Mouse (Mus musculus) CD4-positive helper T cell, adult 2 months (primary cell): ENCODE measurements around the gene Samsn1.
A peak's percentile ranks its signal among the peaks of the same experiment; 100 is the strongest.
"Not testable (repeated sequence)": the region's sequence is repeated elsewhere in the genome, so short reads cannot be mapped to it uniquely, and the experiment has no call there.

Experiments used
- DNase-seq: peaks from one replicate; pipeline ENCODE4 v3.0.0-alpha.2; 2012; ENCODE audit warnings: low read depth, missing footprints, low spot score

Gene Samsn1

DNA sequence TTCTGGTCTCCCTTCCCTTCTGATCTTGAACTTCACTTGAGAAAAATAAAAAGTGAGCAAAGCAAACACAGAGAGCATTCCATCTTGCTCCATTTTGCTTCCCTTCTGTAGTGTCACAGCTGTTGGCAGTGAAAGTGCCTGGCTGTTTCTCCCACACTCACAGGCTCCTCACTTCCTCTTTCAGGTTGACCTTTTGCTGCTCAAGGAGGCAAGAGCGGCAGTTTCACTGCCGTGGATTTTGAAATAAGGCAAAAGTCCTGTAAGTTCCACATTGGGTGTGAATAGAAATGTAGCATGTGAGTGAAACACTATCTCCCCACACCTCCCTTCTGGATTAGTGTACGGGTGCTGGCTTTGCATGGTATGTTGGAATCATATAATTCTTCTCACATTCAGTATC is 144.9 kb downstream of the Samsn1 start:
- no peak for DNase-seq

DNA sequence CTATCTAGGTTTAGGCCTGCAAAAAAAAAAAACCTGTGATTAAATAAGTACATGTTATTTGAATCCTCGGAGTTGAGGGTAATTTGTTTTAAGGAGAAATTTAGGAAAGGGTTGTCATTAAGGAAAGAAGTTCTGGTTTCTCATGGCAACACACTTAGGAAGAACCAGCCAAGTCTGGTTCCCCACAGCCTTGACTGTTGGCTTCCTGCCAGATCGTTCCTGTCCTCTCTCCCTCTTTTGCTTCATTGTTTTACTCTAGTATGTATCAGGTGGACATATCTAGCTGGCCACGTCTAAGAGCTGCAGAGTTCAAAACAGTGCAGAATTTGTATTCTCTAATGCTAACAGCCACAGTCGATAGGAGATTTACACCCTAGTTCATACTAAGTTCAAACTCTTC is 146.2 kb downstream of the Samsn1 start:
- no peak for DNase-seq

DNA sequence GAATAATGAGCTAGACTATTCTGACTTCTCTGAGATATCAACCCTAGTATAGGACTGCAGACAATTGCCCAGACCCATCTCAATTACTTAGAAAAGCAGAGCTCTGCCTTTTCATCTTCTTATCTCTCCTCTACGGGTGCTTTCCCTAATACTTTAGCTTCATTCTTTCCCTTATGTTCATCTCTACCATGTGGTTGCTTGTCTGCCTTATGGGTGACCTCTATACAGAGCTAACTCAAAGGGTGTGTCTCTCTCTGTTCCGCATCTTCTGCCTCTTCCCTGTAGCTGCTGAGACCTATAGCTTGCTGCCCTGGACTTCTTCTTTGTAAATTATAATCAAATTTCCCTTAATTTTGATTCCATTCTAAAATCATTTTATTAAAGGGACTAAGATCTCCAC is 147.6 kb downstream of the Samsn1 start:
- no peak for DNase-seq

DNA sequence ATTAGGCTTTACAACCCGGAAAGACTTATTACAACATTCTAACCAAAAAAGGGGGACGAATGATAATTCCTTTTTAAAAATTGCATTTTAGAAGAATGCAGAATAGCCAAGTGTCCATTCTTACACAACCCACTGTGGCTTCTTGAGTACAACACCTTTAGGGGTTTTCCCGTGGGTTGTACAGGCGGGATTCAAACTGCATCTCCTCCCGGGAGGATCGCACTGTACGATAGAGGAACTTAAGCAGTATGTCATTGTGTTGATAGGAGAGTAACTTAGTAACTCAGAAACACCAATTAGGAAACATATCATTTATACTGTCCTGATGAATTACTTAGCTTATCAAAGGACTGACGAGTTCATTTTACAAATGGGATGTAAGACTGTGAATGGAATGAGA is 149.8 kb downstream of the Samsn1 start:
- DNase-seq, result no peak

DNA sequence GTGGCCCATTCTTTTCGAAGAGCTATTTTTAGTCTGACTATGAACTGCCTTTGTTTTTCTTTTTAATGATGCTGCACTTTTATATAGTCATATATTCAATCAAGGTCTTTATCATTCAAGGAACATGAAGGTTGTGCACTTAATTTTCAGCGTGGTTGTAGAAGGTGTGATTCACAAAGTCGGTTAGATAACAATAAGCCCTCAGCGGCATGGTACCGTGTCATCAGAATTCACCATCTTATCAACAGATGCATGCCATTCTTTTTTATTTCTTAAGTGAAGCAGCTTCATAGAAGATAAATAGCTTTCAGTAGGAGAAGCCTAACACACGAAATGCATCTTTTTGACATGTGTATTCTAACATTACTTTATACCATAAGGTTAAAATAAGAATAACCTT is 154.7 kb downstream of the Samsn1 start:
- no peak for DNase-seq

DNA sequence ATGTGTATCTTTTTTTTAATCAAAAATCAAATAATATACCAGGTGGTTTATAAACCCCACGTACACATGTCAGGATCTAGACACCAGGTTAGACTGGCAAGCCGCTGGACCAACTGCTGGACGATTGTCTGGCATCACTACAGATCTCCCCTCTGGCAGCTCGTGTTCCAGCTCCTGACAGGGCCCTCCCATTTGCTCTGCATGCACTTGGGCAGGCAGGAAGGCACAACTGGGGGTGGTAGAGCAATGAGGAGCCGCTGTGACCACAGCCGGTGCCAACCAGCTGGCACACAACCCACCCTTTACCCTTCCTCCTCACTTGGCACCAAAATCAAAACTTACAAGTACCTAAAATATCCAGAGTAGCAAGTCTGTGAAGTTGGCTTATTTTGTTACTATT is 156.6 kb downstream of the Samsn1 start:
- DNase-seq, result no peak

DNA sequence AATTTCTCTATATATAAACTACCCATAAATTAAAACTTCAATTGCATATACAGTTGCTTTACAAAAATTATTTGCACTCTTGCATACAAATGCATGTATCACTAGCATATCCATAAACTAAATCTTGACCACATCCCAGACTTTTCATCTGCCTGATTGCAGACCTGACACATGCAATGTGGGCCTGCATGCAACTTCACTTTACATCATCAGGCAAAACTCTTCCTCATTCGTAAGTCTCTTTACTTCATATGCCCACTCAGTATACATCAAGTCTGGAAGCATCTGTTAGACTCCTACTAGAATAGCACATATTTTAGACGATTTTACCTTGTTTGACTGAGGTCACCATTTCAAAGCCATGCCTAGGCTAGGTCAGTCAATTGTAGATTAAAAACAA is 157.4 kb downstream of the Samsn1 start:
- no peak for DNase-seq

DNA sequence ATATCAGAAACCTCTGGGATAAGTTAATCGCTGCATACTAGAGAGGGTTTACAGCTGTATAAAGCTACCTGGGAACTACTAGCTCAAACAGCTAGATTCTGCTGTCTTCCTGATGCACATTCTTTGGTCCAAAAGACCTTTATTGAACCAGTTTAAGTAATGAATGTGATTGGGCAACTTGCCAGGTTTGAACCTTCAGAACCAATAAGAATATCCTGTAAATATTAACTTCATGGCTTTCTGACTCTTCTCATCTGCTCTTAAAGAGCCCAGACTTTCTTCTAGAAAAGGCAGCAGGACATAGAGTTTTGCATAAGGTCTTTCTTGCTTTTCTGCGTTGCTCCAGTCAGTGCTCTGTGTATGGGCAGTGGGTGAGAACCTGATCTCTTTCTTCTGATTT is 165.7 kb downstream of the Samsn1 start:
- no peak for DNase-seq

DNA sequence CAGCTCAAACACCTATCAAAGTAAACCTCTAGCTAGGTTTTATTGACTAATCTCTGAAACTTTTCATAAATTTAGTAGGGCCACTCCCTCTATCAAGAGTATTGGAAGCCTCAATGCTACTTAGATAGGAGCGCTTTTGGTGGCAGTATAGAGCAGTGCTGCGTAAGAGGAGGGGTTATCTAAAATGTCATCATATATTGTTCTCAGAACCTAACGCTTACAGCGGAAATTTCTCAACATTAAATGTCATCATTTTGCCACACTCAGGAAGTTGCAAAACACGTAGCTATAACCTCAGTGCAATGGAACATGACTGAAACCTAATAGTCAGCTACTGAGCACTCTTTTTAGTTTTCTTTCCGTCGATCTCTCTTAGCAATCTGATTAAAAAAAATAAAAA is 166.7 kb downstream of the Samsn1 start:
- DNase-seq, result peak; percentile 86

DNA sequence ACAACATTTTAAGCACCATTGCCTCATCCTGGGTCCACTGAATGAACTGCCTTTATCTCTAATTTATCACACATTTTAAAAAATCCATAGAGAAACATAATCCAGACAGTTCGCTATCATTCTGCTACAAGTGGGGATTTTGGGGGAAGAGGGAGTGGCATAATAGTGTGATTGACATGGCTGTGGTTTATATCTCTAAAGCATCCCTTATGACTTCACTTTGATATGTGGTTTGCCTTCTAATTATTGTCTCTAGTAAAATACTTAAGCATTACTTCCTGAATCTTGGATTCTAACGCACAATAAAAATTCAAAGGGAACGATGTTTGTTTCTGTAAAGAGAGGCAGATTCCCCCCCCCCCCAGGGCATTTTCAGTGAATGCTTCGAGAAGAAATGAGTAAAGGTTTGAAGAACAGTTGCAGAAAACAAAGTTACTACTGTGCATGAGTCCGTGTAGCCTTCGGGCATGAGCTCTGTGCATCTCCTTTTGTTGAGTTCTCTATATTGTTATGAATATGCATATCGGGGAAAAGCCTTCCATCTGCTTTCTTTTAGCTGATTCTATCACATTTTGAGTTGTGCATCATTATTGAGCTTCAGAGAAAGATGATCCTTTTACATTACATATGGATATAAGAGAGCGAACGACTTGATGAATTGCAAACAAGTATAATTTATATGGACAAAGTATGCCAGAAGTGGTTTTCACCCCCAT is 168.4 kb downstream of the Samsn1 start:
- DNase-seq, result no peak

DNA sequence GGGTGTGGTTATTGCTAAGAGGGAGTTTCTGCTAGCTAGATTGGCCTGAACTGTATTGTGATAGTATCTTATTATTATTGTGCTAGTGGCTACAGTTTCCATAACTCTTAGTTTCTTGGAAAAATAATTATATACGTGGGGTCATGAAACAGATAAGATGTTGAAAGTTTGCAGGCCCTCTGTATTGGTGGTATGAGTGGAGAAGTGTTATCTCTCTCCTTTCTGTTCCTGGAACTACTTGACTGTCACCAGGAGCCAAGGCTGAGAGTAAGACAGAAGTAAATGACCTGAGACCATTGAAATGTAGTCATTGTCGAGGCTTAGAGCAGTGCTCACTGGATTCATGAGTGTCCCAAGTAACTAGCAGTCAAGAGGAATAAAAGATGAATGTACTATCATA is 169.6 kb downstream of the Samsn1 start:
- no peak for DNase-seq

DNA sequence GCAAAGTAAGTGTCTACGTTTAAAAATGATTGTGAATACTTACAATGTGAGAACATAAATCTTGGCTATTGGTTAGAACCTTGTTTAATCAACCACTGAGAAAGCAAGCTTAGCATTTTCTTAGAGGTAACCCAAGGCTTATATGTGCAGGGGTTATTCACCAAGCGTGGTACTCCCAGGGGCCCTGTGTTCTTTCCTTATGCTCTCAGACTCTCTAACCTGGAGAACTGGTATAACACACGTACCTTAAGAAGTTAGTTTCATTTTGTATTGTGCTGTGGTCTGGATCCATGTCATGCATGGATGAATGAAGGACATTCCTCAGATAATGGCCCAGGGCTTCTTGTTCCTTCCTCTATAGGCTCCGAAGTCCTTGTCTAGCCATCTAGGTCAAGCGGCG is 173.0 kb downstream of the Samsn1 start:
- no peak for DNase-seq

DNA sequence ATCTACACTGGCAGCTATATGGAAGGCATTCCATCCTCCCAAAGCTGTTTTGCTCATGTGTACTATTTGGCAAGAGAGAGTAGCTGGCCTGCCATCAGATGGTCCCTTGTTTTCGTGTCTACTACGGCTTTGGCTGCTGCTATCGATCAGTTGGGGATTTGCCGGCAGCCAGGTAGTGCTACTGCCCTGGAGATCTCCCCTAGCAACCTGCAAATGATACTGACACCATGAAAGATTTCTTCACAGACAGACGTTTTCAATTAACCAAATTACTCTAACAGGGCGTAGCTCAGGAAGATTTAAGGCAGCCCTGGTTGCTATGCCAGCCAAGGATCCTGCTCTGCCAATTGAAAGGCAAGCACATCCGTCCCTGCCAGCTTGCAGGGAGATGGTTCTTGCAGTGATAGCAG is 178.4 kb downstream of the Samsn1 start:
- DNase-seq, result no peak

DNA sequence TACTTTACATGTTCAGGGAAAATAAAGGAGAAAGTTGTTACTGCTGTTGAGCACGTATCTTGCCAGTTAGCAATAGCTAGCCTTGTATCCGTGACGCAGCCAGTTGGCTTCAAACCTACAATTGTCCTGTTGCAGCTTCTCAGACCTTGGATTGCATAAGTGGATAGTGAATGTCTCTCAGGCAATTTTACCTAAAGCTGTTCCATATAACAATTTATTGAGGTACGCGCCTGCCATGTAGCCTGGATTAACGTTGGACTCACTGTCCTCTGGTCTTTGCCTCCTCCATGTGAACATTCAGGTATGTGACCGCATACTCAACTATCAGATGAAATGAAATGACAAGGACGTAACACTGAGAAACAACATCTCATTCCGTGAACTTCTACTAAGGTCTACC is 179.1 kb downstream of the Samsn1 start:
- no peak for DNase-seq

DNA sequence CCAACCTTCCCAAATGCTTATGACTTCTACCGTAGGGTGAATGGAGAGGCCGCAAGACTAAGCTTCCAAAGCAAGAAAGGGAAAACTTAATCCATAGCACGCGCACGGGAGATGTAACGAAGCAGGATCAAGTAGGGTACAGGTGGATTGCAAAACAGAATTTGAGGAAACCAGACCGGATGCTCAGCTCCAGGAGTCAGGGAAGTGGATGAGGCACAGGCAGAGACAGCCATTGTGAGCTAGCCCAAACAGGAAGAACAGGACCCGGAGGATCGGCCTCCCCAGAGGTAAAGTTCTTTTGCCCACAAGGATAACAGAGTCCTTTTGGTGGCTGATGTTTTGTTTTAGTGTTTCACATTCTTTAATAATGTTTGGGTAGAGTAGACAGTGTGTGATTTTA is 179.5 kb downstream of the Samsn1 start:
- no peak for DNase-seq

DNA sequence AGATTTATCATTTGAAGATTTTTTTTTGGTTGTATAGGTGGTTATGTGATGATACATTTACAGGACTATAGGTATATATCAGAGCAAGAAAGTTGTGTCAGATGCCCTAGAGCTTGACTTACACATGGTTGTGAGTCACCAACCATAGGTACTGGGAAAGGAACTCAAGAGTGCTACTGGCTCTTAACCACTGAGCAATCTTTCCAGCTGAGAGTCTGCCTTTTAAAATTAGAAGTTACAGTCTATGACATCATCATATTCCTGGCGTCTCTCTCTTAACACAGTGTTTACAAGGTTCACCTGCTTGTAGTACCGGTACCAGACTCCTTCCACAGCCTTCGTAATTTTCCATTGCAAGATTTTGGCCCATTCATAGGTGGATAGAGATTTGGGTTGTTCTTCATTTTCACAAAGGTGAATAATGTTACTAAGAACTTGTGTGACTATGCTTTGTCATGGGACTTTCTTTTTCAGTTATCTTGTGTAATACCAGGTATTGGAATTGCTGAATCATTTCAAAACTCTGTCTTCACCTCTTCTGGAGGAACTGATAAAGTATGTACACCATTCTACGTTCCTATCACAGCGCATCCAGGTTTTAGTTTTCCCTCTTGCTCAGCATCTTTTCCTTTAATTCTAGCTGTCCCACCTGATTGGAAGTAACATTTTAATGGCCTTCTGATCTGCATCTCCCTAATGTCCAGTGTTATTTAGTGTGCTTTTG is 184.2 kb downstream of the Samsn1 start:
- no peak for DNase-seq

DNA sequence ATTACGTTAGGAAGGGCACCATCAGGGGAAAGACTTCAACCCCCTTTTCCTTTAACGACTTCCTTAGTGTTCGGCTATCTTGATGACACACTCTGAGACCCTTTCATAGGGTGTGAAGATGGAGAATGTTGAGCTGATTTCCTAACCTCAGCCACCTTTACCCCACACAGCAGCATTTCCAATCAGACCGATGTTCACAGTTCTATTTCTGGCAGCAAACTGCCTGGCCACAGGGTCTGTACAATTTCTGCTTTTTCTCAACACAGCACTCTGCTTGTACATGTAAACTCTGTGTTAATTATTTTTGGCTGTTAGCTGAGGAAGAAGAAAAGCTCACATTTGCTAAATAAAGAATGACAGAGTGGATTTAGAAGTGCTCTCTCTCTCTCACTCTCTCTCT is 190.7 kb downstream of the Samsn1 start:
- no peak for DNase-seq

DNA sequence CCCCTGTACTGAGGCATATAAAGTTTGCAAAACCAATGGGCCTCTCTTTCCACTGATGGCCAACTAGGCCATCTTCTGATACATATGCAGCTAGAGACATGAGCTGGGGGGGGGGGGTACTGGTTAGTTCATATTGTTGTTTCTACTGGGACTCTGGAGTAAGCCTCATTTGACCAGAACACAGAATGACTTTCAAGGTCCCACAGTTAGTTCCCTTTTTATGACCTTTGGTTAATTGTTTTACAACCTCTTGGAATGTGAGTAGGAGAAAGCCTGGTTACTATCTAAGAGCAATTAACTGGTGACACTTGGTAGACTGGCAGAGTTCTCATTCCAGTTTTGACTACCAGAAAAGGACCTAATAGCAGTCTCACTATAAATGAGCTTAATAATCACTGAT is 195.1 kb downstream of the Samsn1 start:
- not testable (repeated sequence) for DNase-seq

DNA sequence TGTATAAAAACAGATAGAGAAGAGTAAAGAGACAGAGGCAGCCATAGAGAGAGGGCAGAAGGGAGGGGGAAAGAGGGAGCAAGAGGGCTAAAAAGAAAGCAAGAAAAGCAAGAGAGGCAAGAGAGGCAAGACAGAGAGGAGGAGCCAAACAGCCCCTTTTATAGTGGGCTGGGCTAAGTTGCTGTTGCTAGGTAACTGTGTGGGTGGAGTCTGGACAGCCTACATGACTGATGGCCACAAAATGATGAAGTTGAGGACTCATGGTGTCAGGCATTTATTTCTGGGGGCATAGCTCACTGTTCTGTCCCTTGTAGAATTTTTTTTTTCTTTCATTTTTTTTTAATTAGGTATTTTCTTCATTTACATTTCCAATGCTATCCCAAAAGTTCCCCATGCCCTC is 195.6 kb downstream of the Samsn1 start:
- peak; percentile 13 for DNase-seq

DNA sequence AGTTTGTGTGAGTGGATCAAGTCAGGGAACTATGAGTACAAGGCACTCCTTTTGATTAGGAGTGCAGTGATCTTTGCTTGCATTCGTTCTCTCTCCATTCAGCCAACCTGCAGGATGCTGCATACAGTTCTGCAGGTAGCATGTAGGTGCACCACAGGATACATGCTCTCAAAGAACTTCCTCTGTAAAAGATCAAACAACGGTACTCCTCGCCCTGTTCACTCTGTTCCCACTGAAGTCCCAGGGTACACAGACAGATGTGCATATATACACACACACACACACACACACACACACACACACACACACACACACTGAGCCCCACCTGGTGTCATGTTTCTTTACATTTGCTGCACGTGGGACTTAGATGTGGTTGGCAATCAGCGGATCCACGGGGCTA is 198.9 kb downstream of the Samsn1 start:
- peak; percentile 32 for DNase-seq

DNA sequence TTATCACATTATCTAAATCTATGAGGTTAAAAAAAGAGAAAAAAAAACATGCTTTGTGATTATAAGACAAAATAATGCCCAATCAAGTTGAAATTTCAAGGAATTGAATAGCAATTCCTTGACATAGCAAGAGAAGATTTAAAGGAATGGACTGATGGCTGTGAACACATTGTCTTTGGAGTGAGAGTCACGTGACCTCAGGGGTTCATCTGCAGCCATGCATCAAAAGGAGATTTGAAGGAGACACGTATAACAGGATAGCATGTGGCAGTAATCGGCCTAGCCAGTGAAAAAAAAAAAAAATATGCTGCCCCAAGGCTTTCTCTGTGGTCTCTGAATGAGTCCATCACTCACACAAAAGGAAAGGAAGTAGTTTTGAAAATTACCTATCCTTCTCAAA is 201.1 kb downstream of the Samsn1 start:
- DNase-seq, result no peak
